Mouse (Mus musculus) CH12.LX (cell line): ENCODE results near the gene Eif4g2. TPM values are rescaled to one million over a fixed set of nuclear protein-coding genes. Genes with fewer than 3 reads are reported as not detected.
A peak's percentile ranks its signal among the peaks of the same experiment; 100 is the strongest.

Experiments
- DNase-seq: peaks from one replicate; pipeline ENCODE4 v3.0.0-alpha.2; 2013; ENCODE audit errors: extremely low read depth
- H3K27ac ChIP-seq: 2 replicates; pipeline ENCODE4 v1.5.1; 2012; ENCODE audit warnings: low read depth, mild to moderate bottlenecking, control low read depth, moderate library complexity; ENCODE audit not compliant: insufficient read depth
- H3K27me3 ChIP-seq: replicated peaks from 2 replicates; pipeline ENCODE3; 2012; ENCODE audit warnings: inconsistent platforms
- H3K36me3 ChIP-seq, 2 experiments: replicated peaks in 1 of 2; 2 replicates each; pipeline versions ENCODE3 to v1.6.1; 2012; ENCODE audit warnings: inconsistent platforms in 1 of 2, low read length in 1 of 2, mild to moderate bottlenecking in 1 of 2, mixed read lengths in 1 of 2, moderate library complexity in 1 of 2; ENCODE audit not compliant: control insufficient read depth in 1 of 2, insufficient read depth in 1 of 2
- H3K4me1 ChIP-seq, 2 experiments: 2 replicates each; pipeline ENCODE4 v1.6.1; 2012; ENCODE audit warnings: inconsistent platforms in 1 of 2, moderate library complexity in 1 of 2; ENCODE audit not compliant: insufficient read depth in 2 of 2, control insufficient read depth in 1 of 2
- H3K4me2 ChIP-seq: 2 replicates; pipeline ENCODE4 v1.6.1; 2012; ENCODE audit warnings: low read depth, mild to moderate bottlenecking, control low read depth; ENCODE audit not compliant: poor library complexity, insufficient read depth, severe bottlenecking
- H3K4me3 ChIP-seq, 3 experiments: fragments of 150-350 bp in 1 of 3; sonication (generic) in 1 of 3; replicated peaks in 1 of 3; 2 replicates each; pipeline versions ENCODE3 to v1.5.1; 2011 to 2012; ENCODE audit warnings: low read depth in 2 of 3, low read length in 2 of 3, mild to moderate bottlenecking in 2 of 3, moderate library complexity in 2 of 3, control low read depth in 1 of 3, improper control_type of control experiment in 1 of 3, inconsistent platforms in 1 of 3, mixed read lengths in 1 of 3; ENCODE audit not compliant: poor library complexity in 1 of 3
- H3K79me2 ChIP-seq: replicated peaks from 2 replicates; pipeline ENCODE4 v1.6.1; 2012; ENCODE audit warnings: mild to moderate bottlenecking, moderate library complexity; ENCODE audit not compliant: control insufficient read depth, poor library complexity, insufficient read depth, severe bottlenecking; ENCODE audit errors: extremely low read depth
- H3K9ac ChIP-seq: 2 replicates; pipeline ENCODE4 v1.6.1; 2012; ENCODE audit warnings: low read depth, mild to moderate bottlenecking, control low read depth, moderate library complexity; ENCODE audit not compliant: insufficient read depth
- H3K9me3 ChIP-seq: replicated peaks from 2 replicates; pipeline ENCODE3; 2012; ENCODE audit warnings: low read length, inconsistent platforms, mixed read lengths
- BHLHE40 ChIP-seq: IDR thresholded peaks from 2 replicates; pipeline ENCODE4 v1.6.1; 2011; ENCODE audit warnings: mild to moderate bottlenecking, low read depth, low read length, improper control_type of control experiment
- CHD1 ChIP-seq: IDR thresholded peaks from 2 replicates; pipeline ENCODE4 v1.6.1; 2012; ENCODE audit warnings: low read depth, low read length, improper control_type of control experiment, inconsistent platforms
- CHD2 ChIP-seq: IDR thresholded peaks from 2 replicates; pipeline ENCODE4 v1.6.1; 2011; ENCODE audit warnings: low read length, improper control_type of control experiment
- CTCF ChIP-seq, 2 experiments: IDR thresholded peaks in 1 of 2; conservative IDR thresholded peaks in 1 of 2; 2 replicates each; pipeline ENCODE4 v1.5.1; 2011 to 2012; ENCODE audit warnings: low read depth in 2 of 2, low read length in 2 of 2, improper control_type of control experiment in 1 of 2, inconsistent platforms in 1 of 2, mild to moderate bottlenecking in 1 of 2, moderate library complexity in 1 of 2
- E2F4 ChIP-seq: IDR thresholded peaks from 2 replicates; pipeline ENCODE4 v1.6.1; 2011; ENCODE audit warnings: low read depth, low read length, improper control_type of control experiment; ENCODE audit not compliant: insufficient replicate concordance
- ELF1 ChIP-seq: IDR thresholded peaks from 2 replicates; pipeline ENCODE4 v1.6.1; 2014; ENCODE audit warnings: low read depth, mild to moderate bottlenecking, inconsistent platforms, low read length, improper control_type of control experiment
- EP300 ChIP-seq: IDR thresholded peaks from 2 replicates; pipeline ENCODE4 v1.6.1; 2011; ENCODE audit warnings: low read length, improper control_type of control experiment
- ETS1 ChIP-seq: conservative IDR thresholded peaks from 2 replicates; pipeline ENCODE4 v1.6.1; 2012; ENCODE audit warnings: low read depth, mild to moderate bottlenecking, inconsistent platforms, low read length, improper control_type of control experiment, moderate library complexity
- HCFC1 ChIP-seq: IDR thresholded peaks from 2 replicates; pipeline ENCODE4 v1.6.1; 2012; ENCODE audit warnings: low read depth, mild to moderate bottlenecking, inconsistent platforms, low read length, improper control_type of control experiment
- IRF4 ChIP-seq: IDR thresholded peaks from 2 replicates; pipeline ENCODE4 v1.6.1; 2014; ENCODE audit warnings: low read depth, mild to moderate bottlenecking, inconsistent platforms, low read length, improper control_type of control experiment
- JUND ChIP-seq: conservative IDR thresholded peaks from 2 replicates; pipeline ENCODE4 v1.6.1; 2011; ENCODE audit warnings: low read depth, low read length, improper control_type of control experiment
- KAT2A ChIP-seq: IDR thresholded peaks from 2 replicates; pipeline ENCODE4 v1.6.1; 2012; ENCODE audit warnings: low read length, improper control_type of control experiment, inconsistent platforms; ENCODE audit not compliant: insufficient replicate concordance
- MAX ChIP-seq: IDR thresholded peaks from 2 replicates; pipeline ENCODE4 v1.6.1; 2011; ENCODE audit warnings: low read length, improper control_type of control experiment
- MAZ ChIP-seq: IDR thresholded peaks from 2 replicates; pipeline ENCODE4 v1.6.1; 2012; ENCODE audit warnings: low read depth, mild to moderate bottlenecking, inconsistent platforms, low read length, improper control_type of control experiment, moderate library complexity
- MEF2A ChIP-seq: IDR thresholded peaks from 2 replicates; pipeline ENCODE4 v1.6.1; 2014; ENCODE audit warnings: low read depth, mild to moderate bottlenecking, inconsistent platforms, low read length, improper control_type of control experiment, borderline replicate concordance
- MXI1 ChIP-seq: IDR thresholded peaks from 2 replicates; pipeline ENCODE4 v1.6.1; 2011; ENCODE audit warnings: mild to moderate bottlenecking, low read depth, low read length, improper control_type of control experiment
- MYC ChIP-seq: IDR thresholded peaks from 2 replicates; pipeline ENCODE4 v1.6.1; 2011; ENCODE audit warnings: low read depth, mild to moderate bottlenecking, improper control_type of control experiment, low read length
- NRF1 ChIP-seq: IDR thresholded peaks from 2 replicates; pipeline ENCODE4 v1.6.1; 2014; ENCODE audit warnings: low read depth, mild to moderate bottlenecking, inconsistent platforms, low read length, improper control_type of control experiment, moderate library complexity
- POLR2A ChIP-seq: IDR thresholded peaks from 2 replicates; pipeline ENCODE4 v1.6.1; 2011; ENCODE audit warnings: low read depth, mild to moderate bottlenecking, improper control_type of control experiment, low read length
- POLR2AphosphoS2 ChIP-seq: IDR thresholded peaks from 2 replicates; pipeline ENCODE4 v1.6.1; 2011; ENCODE audit warnings: low read depth, low read length, improper control_type of control experiment
- RCOR1 ChIP-seq: conservative IDR thresholded peaks from 2 replicates; pipeline ENCODE4 v1.6.1; 2012; ENCODE audit warnings: low read depth, mild to moderate bottlenecking, inconsistent platforms, low read length, improper control_type of control experiment
- SMC3 ChIP-seq: IDR thresholded peaks from 2 replicates; pipeline ENCODE4 v1.6.1; 2011; ENCODE audit warnings: low read depth, low read length, improper control_type of control experiment
- TCF12 ChIP-seq: IDR thresholded peaks from 2 replicates; pipeline ENCODE4 v1.6.1; 2014; ENCODE audit warnings: low read depth, mild to moderate bottlenecking, inconsistent platforms, low read length, improper control_type of control experiment
- UBTF ChIP-seq: IDR thresholded peaks from 2 replicates; pipeline ENCODE4 v1.6.1; 2012; ENCODE audit warnings: low read depth, mild to moderate bottlenecking, inconsistent platforms, low read length, improper control_type of control experiment, moderate library complexity
- USF1 ChIP-seq: IDR thresholded peaks from 2 replicates; pipeline ENCODE4 v1.6.1; 2014; ENCODE audit warnings: low read depth, mild to moderate bottlenecking, inconsistent platforms, low read length, improper control_type of control experiment
- USF2 ChIP-seq: conservative IDR thresholded peaks from 2 replicates; pipeline ENCODE4 v1.6.1; 2011; ENCODE audit warnings: low read depth, low read length, improper control_type of control experiment
- ZMIZ1 ChIP-seq: IDR thresholded peaks from 2 replicates; pipeline ENCODE4 v1.6.1; 2012; ENCODE audit warnings: low read depth, mild to moderate bottlenecking, inconsistent platforms, low read length, improper control_type of control experiment
- ZNF384 ChIP-seq: IDR thresholded peaks from 2 replicates; pipeline ENCODE4 v1.6.1; 2012; ENCODE audit warnings: low read depth, low read length, improper control_type of control experiment, inconsistent platforms
- dilution Hi-C: fragments of 300-500 bp; cut with MboI; formaldehyde crosslinking; loops from 2 replicates; pipeline ENCODE4 v1.14.3; 2020; ENCODE audit warnings: low sequenced_read_pairs; ENCODE audit not compliant: extremely low pct_unique_long_range_greater_than_20kb, extremely low pct_ligation_motif_present
- in situ Hi-C: fragments of 300-500 bp; cut with MboI; formaldehyde crosslinking; loops from 3 replicates; pipeline ENCODE4 v1.14.3; 2019; ENCODE audit warnings: low sequenced_read_pairs, low pct_ligation_motif_present, low pct_unique_long_range_greater_than_20kb, mixed read lengths
- polyA plus RNA-seq: library from polyadenylated mRNA; unstranded; fragments of >175 nt; gene quantifications from 2 replicates; pipeline ENCODE4 v1.2.1, GENCODE M21; 2012; ENCODE audit warnings: low read depth; ENCODE audit not compliant: insufficient read length
- total RNA-seq, 2 experiments: library from RNA; depleted of rRNA; stranded (reverse); fragments of 300-350 nt in 1 of 2; fragments of >200 nt in 1 of 2; gene quantifications; 2 replicates each; pipeline ENCODE4 v1.2.3; 2012 to 2014

The Eif4g2 gene
- total and polyA plus RNA-seq, 3 experiments: 217 to 821 (median 744) TPM

DNA sequence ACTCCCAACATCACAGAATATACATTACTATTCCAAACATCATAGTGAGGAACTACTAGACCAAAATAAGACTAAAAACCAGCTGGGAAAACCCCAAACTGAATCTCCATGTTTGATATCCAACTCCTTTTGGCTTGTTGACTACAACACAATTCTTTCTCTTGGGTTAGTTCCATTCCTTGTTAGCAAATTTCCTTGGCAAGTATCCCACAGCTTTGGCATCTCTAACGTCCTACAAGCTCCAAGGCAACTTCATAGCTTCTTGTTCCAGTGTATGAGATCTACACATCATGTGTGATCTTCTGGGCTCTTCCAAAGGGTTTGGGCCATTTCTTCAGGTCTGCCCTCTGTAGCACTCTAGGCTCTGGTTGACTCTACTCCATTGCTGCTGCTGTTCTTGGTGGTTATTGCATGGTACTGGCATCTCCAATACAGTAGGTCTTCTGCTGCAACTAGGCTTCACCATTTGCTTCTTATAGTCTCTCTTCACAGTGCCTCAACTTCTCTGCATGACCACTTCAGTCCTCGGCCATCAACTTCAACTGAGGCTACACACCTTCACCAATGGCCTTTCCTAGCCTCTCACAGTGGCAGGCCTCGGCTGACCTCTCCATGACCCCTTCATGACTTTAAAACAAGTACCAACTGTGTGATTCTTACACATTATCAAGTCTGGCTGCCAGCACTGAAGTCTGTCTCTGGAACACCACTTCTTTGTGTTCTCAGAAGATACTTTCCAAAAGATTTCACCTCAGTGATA lies 44.0 kb upstream of the Eif4g2 start:
- in situ Hi-C loops: no loop called here
- Histone ChIP-seq H3K4me2 (no peak overlapping the region), H3K9ac (no peak overlapping the region), H3K27ac (no peak overlapping the region), H3K4me1 (peaks cover 8 to 18% of the 10 kb centered on the region in 2 experiments), H3K79me2 (no peaks in the 10 kb centered on the region), H3K36me3 (no peaks in the 10 kb centered on the region), H3K9me3 (no peaks in the 10 kb centered on the region), H3K4me3 (no peak overlapping the region), H3K27me3 (peaks cover under 1% of the 10 kb centered on the region)
- no peak for DNase-seq
- TF ChIP-seq NRF1 (no peak), BHLHE40 (no peak), RCOR1 (no peak), CHD2 (no peak), MAZ (no peak), KAT2A (no peak), ELF1 (no peak), POLR2A (no peak), MEF2A (no peak), JUND (no peak), ETS1 (no peak), ZMIZ1 (no peak), ZNF384 (no peak), MYC (no peak), IRF4 (no peak)
- dilution Hi-C loops: no loop called here

DNA sequence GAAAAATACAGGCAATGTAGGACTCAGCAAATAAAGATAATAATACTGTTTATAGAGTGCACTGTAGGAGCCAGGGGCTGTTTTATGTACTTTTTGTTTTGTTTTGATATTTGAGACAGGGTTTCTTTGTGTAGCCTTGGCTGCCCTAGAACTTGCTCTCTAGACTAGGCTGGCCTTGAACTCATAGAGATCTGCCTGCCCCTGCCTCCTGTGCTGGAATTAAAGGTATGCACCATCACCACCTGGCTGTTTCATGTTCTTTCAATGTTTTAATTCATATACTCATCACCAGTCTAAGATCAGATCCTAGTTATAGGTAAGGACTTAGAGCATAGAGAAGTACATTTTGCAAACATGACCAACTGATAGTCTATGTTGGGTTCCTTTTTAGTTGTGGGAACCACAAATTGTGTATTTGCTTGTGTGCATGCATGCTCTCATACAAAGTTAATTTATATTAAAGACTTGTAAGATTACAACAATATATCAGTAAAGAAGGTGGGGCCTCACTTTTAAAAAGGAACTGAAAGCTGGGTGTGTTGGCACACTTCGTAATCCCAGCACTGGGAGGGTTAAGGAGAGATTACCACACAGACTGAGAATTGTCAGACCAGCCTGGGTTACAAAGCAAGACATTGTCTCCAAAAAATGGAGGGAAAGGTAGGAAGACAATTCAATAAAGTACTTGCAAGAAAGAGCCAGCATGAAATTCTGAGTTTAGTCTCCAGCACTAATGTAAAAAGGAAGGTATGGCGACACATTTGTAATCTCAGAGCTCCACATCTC lies 41.1 kb upstream of the Eif4g2 start:
- dilution Hi-C loops: no loop called here
- Histone ChIP-seq H3K4me2 (peak overlapping the region; percentile 37; the same call in 1 of the 2 replicates), H3K36me3 (peaks cover 0 to 4% of the 10 kb centered on the region in 2 experiments), H3K4me1 (peaks cover 8 to 26% of the 10 kb centered on the region in 2 experiments), H3K4me3 (no peak overlapping the region), H3K9ac (no peak overlapping the region; the same call in 1 of the 2 replicates), H3K27me3 (no peaks in the 10 kb centered on the region), H3K9me3 (no peaks in the 10 kb centered on the region), H3K27ac (no peak overlapping the region), H3K79me2 (no peaks in the 10 kb centered on the region)
- TF ChIP-seq UBTF (no peak), CHD2 (no peak), POLR2AphosphoS2 (no peak), ETS1 (no peak), CHD1 (no peak), ZNF384 (no peak), KAT2A (no peak), HCFC1 (no peak), E2F4 (no peak), ZMIZ1 (no peak), SMC3 (no peak), MAX (no peak), USF2 (no peak), BHLHE40 (peak; percentile 37; the same call in 1 of the 2 replicates), MXI1 (no peak), CTCF (conservative IDR thresholded peaks at IDR 0.05 in 1 of 2, IDR thresholded peaks at IDR 0.05 in 1 of 2; ENCODE audit: low read depth in 2 of 2, low read length in 2 of 2) (no peak), EP300 (peak; percentile 57), MYC (0 out of 2 replicates have a peak, but pooled peaks have one; percentile 50), IRF4 (peak; percentile 73), USF1 (no peak), MEF2A (no peak), TCF12 (no peak), MAZ (no peak)
- in situ Hi-C loops: no loop called here
- DNase-seq: peak; percentile 14
